Mouse (Mus musculus): ENCODE data around the gene Wdr95.
"Not testable (repeated sequence)": the region's sequence is repeated elsewhere in the genome, so short reads cannot be mapped to it uniquely, and the experiment has no call there.

Wdr95 gene

DNA sequence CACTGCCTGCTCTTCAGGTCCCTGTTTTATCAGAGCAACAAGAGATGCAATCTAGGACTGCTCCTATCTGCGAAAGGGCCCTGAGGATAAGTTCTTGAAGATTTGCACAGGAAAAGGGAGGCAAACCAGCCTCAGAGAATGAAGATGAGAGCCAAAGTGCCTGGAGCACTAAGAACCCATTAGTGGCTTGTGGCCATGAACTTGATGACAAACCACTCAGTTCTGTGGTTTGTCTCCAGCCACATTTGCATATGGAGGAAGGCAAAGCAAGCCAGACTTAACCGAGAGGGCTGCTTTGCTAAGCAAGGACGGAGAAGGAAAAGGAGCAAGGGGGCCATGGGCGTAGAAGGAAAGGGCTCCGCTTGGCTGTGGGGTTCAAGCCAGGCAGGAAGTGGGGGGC lies 7.7 kb upstream of the Wdr95 start:
- no peak for DNase-seq

DNA sequence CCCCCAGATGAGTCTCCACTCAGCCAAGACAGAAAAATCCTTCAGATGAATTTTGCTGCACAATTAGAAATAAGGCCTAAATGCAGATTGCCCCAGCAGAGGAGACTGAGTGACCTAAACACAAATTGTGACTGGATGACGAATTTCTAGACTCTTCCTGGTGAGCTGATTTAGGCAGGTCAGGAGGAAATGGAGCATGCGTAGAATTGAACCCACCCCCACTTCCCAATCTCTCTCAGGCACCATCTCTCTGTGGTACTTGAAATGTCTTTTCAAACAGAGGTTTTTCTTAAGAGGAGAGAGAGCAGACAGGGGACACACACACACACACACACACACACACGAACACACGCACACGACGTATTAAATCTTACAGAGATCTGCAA lies 4.6 kb upstream of the Wdr95 start:
- DNase-seq: no peak

DNA sequence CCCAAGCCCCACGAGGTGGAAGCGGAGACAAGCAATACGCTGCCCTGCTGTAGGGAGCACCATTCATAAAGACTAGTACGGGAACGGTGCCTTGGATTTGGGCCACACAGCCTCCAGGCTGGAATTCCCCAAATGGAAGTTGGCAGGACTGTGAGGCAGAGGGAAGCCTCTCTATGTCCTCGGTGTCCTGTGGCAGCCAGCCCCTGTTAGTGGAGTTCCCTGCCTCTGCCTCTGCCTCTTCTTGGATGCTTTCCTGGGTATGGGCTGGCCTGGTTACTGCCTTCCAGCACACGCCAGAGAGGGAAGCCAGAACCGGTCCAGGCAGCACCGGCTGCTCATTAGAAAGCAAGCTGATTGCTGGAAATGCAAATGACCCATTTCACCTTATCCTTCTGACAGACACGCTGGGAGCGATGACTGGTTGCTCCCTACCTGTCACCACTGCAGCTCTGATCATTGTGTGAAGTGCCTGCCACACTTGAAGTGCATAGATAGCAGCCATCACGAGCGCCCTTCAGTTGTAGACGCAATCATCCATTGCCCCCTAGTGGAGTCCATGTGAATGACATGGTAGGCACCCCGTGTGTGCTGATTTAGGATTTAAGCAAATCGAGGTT lies 4.1 kb upstream of the Wdr95 start:
- DNase-seq: peak; percentile 84

DNA sequence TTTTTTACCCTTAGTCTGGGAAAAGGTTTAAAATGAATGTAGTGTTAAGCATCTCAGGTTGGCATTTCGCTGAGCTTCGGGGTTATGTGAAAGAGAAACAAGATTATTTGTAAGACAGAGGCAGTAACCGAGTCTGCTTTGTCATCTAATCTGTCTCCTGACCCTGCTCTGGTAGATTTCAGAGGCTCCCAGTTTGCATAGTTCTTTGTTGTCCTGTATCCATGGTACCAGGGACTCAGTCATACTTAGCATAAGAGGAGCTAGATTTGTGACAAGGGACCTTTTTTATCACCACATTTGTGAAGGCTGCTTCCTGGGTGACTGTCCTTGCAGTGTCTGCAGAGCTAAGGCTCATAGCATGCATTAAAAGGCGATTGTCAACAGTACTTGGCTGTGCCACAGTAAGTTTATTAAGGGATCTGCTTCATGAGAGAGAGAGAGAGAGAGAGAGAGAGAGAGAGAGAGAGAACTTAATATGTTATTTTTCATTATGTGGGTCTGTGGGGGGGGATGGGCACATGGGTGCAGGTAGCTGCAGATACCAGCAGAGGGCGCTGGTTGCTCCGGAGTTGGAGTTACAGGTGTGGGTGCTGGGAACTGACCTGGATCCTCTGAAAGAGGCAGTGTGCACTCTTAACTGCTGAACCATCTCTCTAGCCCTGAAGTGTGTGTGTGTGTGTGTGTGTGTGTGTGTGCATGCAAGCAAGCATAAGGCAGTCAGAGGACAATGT lies 3.3 kb upstream of the Wdr95 start:
- no peak for DNase-seq

GRCm38 (mm10) chr5:149526467-149526951 lies 2.0 kb upstream of the Wdr95 start:
- no peak for DNase-seq

- not testable (repeated sequence) for DNase-seq
Measured at GRCm38 (mm10) chr5:149527292-149527691, 1.2 kb upstream of the Wdr95 start.

- no peak for DNase-seq
Measured at GRCm38 (mm10) chr5:149533847-149534246, 5.4 kb downstream of the Wdr95 start.

GRCm38 (mm10) chr5:149536005-149536404 lies 7.5 kb downstream of the Wdr95 start:
- no peak for DNase-seq

- no peak for DNase-seq
Measured at GRCm38 (mm10) chr5:149537796-149538511, 9.5 kb downstream of the Wdr95 start.

DNA sequence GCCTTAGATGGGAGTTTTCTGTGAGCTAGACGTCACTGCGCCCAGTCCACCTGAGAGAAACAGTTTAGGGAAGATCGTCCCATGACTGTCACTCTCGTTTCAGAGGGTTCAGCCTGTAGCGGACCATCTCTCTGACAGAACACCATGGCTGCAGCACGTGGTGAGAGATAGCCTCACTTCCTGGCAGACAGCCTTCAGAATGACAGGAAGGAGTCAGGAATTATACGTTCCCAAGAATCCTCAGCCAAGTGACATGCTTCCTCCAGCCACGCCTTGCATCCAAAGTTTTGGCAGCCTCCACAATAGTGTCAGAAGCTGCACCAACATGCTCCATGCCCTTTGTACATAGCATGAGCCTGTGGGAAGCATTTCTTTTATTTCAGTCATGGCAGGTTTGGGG lies 10.1 kb downstream of the Wdr95 start:
- DNase-seq: no peak

- DNase-seq: no peak
Measured at GRCm38 (mm10) chr5:149539051-149539450, 10.6 kb downstream of the Wdr95 start.

DNA sequence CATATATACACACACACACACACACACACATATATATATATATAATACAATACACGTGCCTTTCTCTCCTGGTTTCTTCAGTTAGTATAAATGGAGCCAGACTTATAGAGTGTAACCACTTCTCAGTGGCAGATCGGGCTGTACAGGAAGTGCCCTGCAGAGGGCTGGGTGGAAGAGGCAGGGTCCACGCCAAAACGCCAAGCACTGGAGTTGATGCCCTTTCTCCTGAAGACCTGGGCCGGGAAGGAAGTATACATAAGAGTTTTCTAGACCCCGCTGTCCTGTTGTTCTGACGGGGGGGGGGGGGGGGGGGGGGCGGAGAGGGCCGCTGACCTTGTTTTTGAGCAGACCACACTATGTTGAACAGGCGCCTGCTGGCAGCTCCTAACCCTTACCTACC lies 22.7 kb downstream of the Wdr95 start:
- DNase-seq: no peak

DNA sequence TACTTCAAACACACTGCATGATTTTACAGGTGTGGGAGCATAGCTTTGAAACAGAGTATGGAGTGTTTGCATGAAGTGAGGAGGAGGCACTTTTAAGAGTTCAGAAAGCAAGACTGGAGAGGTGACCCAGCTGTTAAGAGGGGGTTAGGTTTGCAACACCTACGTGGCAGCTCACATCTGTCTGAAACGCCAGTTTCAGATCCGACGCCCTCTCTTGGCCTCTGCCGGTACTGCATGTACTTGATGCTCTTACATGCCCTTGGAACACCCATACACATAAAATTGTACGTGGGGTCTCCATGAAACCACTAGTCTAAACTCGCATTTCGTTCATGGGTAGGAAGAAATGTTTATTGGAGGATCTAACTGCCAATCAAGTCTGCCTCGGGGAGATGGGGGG lies 24.3 kb downstream of the Wdr95 start:
- DNase-seq: no peak

- no peak for DNase-seq
Measured at GRCm38 (mm10) chr5:149553373-149553772, 24.9 kb downstream of the Wdr95 start.

- DNase-seq: no peak
Measured at GRCm38 (mm10) chr5:149554397-149554796, 25.9 kb downstream of the Wdr95 start.

GRCm38 (mm10) chr5:149560903-149561588 lies 32.6 kb downstream of the Wdr95 start:
- DNase-seq: no peak

GRCm38 (mm10) chr5:149566026-149566425 lies 37.5 kb downstream of the Wdr95 start:
- no peak for DNase-seq

DNA sequence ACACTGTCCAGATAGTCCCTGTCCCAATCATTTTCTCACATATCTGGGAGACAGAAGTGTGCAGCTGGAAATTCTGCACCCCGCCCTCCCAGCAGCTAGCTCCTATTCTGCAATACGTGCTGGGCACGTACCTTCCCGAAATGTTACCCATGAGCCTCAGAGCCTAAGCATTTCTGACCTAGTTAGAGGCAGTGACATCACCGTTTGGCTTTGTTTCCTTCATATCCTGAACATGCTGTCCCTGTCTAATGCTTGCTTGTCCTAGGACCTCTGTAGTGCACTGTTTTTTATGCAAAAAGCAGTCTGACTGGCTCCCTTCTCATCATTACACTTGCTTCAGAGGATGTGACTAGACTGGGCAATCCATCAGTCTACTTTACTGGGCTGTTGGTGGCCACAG lies 38.5 kb downstream of the Wdr95 start:
- DNase-seq: peak; percentile 42

- no peak for DNase-seq
Measured at GRCm38 (mm10) chr5:149568993-149569392, 40.5 kb downstream of the Wdr95 start.

DNA sequence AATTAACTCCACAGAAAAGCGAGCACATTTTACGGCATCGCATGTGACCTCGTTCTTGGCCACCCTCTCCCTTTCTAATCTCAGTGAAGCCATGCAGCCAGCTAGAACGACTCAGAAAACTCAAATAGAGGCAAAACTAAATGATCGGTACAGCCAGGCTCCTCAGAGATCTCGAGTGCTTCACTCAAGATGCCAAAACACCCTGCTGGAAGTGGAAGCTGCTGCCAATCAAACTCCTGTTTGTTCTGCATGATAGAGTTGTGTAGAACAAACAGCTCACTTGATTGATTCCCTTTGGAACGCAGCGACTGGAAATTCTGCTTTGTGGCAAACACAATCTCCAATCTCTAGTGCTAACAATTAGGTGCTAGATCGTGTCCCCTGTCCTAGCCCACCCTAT lies 48.5 kb downstream of the Wdr95 start:
- DNase-seq: no peak

DNA sequence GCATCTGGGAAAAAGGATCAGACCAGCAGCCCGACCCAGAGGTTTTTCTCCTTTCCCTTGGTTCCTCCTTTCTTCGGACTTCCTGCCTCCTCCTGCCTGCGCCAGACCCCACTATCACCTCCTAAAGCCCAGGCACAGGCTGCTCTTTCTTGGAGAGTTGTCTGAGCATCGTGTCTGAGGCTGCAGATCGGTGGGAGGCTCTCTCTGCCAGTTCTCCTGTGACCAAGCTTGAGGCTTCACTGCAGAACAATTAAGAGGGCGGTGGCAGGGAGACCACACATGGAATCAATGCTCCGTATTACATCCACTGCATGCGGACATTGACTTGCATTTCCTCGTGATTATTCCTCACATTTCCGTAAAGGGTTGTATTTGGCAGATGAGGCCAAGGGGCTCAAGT lies 49.0 kb downstream of the Wdr95 start:
- DNase-seq: no peak

DNA sequence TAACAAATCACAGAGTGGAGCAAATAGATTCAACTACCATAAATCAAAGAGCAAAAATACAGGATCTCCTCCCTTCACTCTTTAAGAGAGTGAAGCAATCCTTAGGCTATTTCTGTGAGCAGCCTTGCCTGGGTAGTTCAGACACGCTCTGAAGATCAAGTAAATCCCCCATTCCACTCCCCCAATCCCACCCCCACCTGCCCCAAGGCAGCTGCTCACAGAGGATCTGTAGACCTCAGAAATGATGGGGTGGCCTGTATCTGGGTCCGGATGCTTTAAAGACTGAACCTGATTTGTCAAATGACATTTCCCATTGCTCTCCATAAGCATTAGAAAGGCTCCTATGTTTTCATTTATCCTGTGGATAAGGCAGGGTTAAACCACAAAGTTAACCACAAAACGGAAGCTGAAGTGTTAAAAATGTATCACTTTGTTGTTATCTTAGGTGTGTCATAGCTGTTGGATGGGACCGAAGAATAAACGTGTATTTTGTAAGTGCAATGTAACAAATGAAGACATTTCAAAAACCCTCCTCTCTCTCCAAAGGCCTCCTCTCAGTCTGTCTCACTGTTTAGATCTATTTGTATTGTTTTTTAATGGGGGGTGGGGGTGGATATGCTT lies 54.3 kb downstream of the Wdr95 start:
- no peak for DNase-seq

GRCm38 (mm10) chr5:149583507-149583906 lies 55.0 kb downstream of the Wdr95 start:
- no peak for DNase-seq

All from cerebellum, adult 8-10 months (tissue).